Mouse (Mus musculus) stomach, postnatal 0 days (tissue): ENCODE results near the gene Cnnm4.

Source experiments
- CTCF ChIP-seq: IDR thresholded peaks from 2 replicates; pipeline ENCODE4 v1.5.1; 2016; ENCODE audit warnings: antibody characterized with exemption, low read depth, mild to moderate bottlenecking, moderate library complexity
- EP300 ChIP-seq: optimal IDR thresholded peaks from 2 replicates; pipeline ENCODE3; 2016; ENCODE audit warnings: antibody characterized with exemption

DNA sequence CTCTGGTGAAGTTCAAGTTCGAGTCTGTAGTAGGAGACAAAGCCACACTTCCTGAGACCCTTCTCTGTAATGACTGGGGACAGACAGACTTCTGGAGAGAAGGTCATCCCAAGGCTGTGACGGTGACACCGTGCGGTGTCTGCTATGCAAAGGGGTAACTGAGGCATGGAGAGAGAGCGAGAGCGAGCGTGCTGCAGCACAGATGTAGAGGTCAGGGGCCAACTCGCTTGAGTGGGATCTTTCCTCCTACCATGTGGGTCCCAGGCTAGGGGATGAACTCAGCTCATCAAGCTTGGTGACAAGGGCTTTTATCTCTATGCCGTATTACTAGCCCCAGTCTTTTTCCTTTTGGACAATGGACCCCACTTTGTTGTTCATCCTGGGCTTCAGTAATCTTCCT lies 15.7 kb downstream of the Cnnm4 start:
- TF ChIP-seq CTCF, result no peak
- no peak for TF ChIP-seq EP300
